Mouse (Mus musculus) spleen, postnatal 14 days (tissue): ENCODE data around the gene Gm20458.

Experiments used
- DNase-seq, 2 experiments: peaks; one replicate each; pipeline ENCODE4 v3.0.0; 2021 to 2022; ENCODE audit warnings: low spot score in 2 of 2

Gene Gm20458

GRCm38 (mm10) chr2:164497691-164498268 lies 37.0 kb downstream of the Gm20458 start:
- DNase-seq, result no peak

- no peak for DNase-seq
Measured at GRCm38 (mm10) chr2:164499317-164499716, 38.5 kb downstream of the Gm20458 start.

GRCm38 (mm10) chr2:164500511-164500910 lies 39.7 kb downstream of the Gm20458 start:
- no peak for DNase-seq

GRCm38 (mm10) chr2:164504919-164505318 lies 44.2 kb downstream of the Gm20458 start:
- DNase-seq, result no peak

GRCm38 (mm10) chr2:164505619-164506347 lies 45.0 kb downstream of the Gm20458 start:
- no peak for DNase-seq

- no peak for DNase-seq
Measured at GRCm38 (mm10) chr2:164507811-164508210, 47.0 kb downstream of the Gm20458 start.

- no peak for DNase-seq
Measured at GRCm38 (mm10) chr2:164510621-164511190, 49.9 kb downstream of the Gm20458 start.

GRCm38 (mm10) chr2:164512121-164512909 lies 51.5 kb downstream of the Gm20458 start:
- no peak for DNase-seq

GRCm38 (mm10) chr2:164513389-164513788 lies 52.6 kb downstream of the Gm20458 start:
- no peak for DNase-seq

- no peak for DNase-seq
Measured at GRCm38 (mm10) chr2:164514916-164515315, 54.1 kb downstream of the Gm20458 start.

GRCm38 (mm10) chr2:164515897-164516296 lies 55.1 kb downstream of the Gm20458 start:
- DNase-seq, result no peak

- no peak for DNase-seq
Measured at GRCm38 (mm10) chr2:164516592-164516991, 55.8 kb downstream of the Gm20458 start.

- DNase-seq, result peak; percentile 21 to 64
Measured at GRCm38 (mm10) chr2:164517485-164518221, 56.9 kb downstream of the Gm20458 start.

GRCm38 (mm10) chr2:164518266-164519170 lies 57.8 kb downstream of the Gm20458 start:
- DNase-seq, result no peak

- DNase-seq, result no peak
Measured at GRCm38 (mm10) chr2:164519171-164519526, 58.4 kb downstream of the Gm20458 start.

- peak in 1 of 2 experiments; percentile 40 for DNase-seq
Measured at GRCm38 (mm10) chr2:164520782-164521181, 60.0 kb downstream of the Gm20458 start.

GRCm38 (mm10) chr2:164521841-164522240 lies 61.1 kb downstream of the Gm20458 start:
- DNase-seq, result peak in 1 of 2 experiments; percentile 41

GRCm38 (mm10) chr2:164522280-164522679 lies 61.5 kb downstream of the Gm20458 start:
- no peak for DNase-seq

GRCm38 (mm10) chr2:164523301-164523773 lies 62.6 kb downstream of the Gm20458 start:
- DNase-seq, result no peak

GRCm38 (mm10) chr2:164528557-164528956 lies 67.8 kb downstream of the Gm20458 start:
- DNase-seq, result no peak
